Mouse (Mus musculus) cerebellum, postnatal 14 days (tissue): ENCODE data around the gene Usp29.

Experiments used
- DNase-seq, 2 experiments: peaks; one replicate each; pipeline ENCODE4 v3.0.0; 2021; ENCODE audit warnings: mixed read lengths in 2 of 2

The Usp29 gene

GRCm38 (mm10) chr7:6730241-6730640 is at the start of gene Usp29, which contains the start of gene Peg3:
Gene Usp29, plus strand, starts transcription at chr7:6730578.
Gene Peg3, minus strand, starts transcription at chr7:6730431.
- peak; percentile 94 for DNase-seq

GRCm38 (mm10) chr7:6685511-6685910 is 44.9 kb upstream of the Usp29 start:
- no peak for DNase-seq

DNA sequence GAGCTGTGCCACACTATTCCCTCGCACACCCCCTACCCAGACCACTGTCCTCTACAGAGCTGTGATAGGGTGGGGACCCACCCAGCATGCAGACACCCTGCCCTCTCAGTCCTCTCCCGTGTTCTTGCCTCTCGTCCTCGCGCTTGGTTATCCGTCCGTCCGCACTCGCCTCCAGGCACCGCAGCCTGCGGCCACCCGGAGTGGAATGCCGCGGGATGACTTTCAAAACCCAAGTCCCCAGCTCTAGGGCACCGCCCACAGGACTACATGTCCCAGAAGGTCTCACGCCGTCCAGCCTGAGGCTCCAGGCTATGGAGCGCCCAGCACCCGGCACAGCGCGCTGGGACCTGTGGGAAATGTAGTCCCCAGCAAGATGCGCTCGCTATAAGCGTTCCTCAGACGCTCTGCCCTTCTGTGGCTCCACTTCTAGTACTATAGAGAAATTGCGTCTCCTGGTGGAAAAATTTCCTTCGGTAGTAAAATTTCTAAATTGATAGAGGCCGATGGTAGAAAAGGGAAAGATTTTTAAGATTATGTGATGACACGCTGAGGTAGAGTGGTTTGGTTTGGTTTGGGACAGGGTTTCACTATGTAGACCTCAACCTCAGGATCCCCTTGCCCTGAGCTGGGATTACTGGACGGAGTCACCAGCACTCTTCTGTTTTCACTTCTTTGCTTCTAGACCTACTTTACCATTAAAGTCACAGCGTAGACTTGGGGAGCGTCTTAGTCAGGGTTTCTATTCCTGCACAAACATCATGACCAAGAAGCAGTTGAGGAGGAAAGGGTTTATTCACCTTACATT is 33.9 kb upstream of the Usp29 start, which contains the start of gene Zim1:
TSS of gene Zim1 (minus strand) at position 210 of the 805 bp plus-strand sequence.
- DNase-seq, result peak; percentile 91 to 92

DNA sequence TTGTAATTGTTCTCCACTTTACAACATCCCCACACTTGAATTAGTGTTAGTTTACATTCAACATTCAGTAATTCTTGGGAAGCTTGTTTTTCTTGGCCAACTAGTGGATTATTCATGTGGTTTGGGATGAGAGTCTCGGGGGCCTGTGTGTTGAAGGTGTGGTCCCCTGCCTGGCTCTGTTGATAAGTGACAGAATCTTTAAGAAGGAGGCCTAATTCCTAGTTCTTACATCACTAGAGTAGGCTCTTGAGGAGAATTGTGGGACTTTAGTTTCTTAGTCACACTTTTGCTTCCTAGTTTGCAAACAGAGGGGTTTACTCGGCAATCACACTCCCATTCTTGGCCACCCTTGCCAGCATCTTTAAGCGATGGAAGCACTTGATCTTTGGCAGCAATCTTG is 31.1 kb upstream of the Usp29 start:
- DNase-seq, result no peak

- peak; percentile 52 to 53 for DNase-seq
These were observed 22.9 kb upstream of the Usp29 start for GRCm38 (mm10) chr7:6707416-6708015.

- DNase-seq, result no peak
These were observed 21.8 kb upstream of the Usp29 start for GRCm38 (mm10) chr7:6708451-6709180.

- no peak for DNase-seq
These were observed 21.0 kb upstream of the Usp29 start for GRCm38 (mm10) chr7:6709396-6709795.

- peak; percentile 91 to 93 for DNase-seq
These were observed 2.8 kb upstream of the Usp29 start for GRCm38 (mm10) chr7:6727351-6728121.

GRCm38 (mm10) chr7:6728263-6728931 is 2.0 kb upstream of the Usp29 start:
- peak; percentile 94 for DNase-seq

- DNase-seq, result peak; percentile 96 to 98
These were observed 1.1 kb upstream of the Usp29 start for GRCm38 (mm10) chr7:6729061-6729817.

DNA sequence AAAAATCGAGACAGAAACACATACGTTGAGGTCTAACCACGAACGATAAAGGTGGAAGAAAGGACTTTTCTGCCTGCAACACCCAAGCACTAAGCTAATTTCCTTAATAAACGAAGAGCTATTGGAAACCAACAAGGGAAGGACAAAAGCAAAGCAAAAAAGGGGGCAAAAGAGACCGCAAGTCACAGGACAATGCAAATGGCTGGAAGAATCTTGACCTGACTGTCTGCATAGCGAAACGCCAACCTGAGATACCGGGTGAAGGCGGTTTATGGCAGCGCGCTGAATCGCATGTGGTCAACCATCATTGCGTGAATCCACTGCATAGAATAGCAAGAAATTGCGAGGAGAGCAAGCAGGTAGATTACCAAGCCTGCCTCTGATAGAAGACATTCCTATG is 423 bp downstream of the Usp29 start:
- DNase-seq, result peak; percentile 56 to 61

DNA sequence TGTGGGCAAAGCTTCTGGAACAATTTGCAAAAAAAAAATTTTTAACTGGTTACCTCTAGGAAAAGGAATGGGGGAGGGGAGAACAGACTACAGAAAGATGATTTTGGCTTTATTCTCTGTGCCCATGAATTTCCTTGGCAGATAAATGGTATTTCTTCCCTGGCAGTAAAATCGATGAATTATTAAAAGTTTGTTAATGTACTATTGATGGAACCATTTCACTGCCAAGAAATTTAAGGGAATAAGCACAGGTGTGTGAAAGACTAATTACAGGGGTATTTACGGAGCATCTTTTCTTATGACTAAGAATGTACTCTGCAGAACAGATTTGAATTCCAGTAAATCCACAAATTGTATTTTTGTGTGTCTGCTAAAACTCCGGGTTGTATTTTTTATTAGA is 995 bp downstream of the Usp29 start:
- no peak for DNase-seq

GRCm38 (mm10) chr7:6731930-6732329 is 1.6 kb downstream of the Usp29 start:
- no peak for DNase-seq

DNA sequence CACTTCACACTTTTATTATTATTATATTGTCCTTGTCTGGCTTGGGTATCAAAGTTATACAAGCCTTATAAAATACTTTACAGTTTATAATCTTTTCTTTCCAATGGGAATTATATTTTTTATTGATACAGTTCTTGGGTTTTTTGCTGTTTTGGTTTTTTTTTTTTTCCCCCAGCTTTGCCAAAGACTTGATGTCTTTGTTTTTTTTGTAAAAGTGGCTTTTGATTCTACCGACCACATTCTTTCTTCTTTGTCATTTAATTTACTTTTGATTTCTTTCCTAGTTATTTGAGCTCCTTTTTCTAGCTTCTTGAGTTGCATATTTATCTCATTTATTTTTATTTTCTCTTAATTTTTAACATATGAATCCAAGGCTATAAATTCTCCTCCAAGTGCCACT is 5.7 kb downstream of the Usp29 start:
- no peak for DNase-seq

- no peak for DNase-seq
These were observed 14.0 kb downstream of the Usp29 start for GRCm38 (mm10) chr7:6744281-6744904.

DNA sequence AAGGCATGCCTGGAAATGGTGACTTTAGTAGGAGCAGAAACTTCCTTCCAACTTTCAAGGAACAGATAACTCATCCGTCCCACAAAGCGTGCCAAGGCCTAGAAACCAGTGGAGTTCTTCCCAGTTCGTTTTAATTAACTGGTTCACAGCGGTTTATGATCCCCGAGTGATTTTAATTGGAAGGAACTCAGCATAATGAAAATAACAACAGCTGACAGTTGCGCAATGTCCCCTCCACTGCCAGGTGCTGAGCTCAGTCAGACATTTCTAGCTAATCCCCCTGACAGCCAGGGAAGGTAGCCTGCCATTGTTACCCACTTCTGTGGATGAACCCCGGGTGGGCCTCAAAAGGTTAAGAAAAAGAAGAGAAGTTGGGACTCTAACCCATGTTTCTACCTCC is 18.8 kb downstream of the Usp29 start:
- peak in 1 of 2 experiments; percentile 21 for DNase-seq

GRCm38 (mm10) chr7:6753440-6753839 is 23.1 kb downstream of the Usp29 start:
- no peak for DNase-seq

DNA sequence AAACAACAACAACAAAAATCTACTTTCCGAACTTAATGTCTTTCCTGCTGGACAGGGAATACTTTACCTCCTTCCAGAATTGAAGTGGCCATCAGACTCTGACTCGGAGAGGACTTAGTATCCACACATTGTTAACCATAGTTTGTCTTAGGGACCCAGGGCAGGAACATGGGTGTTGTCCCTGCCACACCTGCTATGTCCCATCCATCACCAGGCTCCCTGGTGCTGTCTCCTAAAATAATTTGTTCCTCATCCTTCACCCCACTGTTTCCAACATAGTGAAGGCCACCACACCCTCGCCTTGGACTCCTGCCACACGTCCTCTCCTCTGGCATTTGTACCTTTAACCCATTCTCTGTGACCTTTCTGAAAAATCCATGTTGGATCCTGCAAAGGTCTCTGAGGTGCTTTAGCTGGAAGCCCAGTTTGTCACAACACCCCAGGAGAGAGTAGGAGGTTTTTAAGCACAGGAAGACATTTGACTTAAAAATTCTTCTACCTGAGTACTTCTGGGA is 26.5 kb downstream of the Usp29 start:
- DNase-seq, result no peak

DNA sequence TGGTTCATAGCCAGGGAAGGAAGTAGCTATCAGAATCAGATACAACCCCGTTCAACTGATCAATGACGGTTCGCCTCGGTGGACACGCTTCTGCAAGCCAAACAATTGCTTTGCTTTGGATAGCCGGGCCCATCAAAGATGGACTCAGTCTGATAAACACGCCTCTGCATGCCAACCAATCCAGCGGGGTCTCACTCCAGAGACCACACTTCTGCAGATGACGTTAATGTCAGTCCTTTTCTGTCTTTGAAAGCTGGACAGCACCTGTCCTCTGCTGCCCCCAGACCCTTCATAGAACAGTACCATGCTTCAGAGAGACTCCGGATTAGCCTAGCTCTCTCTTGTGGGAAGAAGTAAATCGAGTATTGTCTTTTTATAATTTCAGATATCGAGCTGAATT is 29.3 kb downstream of the Usp29 start:
- no peak for DNase-seq

GRCm38 (mm10) chr7:6760170-6760569 is 29.8 kb downstream of the Usp29 start:
- DNase-seq, result no peak

- DNase-seq, result no peak
These were observed 34.9 kb downstream of the Usp29 start for GRCm38 (mm10) chr7:6765240-6765639.
